Mouse (Mus musculus) heart, adult 2 months (tissue): Measurements from ENCODE around the gene Hoxb6.

Source experiments
- CTCF ChIP-seq: fragments of 200-600 bp; IDR thresholded peaks from 2 replicates; pipeline ENCODE4 v1.8.1; 2022; ENCODE audit warnings: antibody characterized with exemption, mild to moderate bottlenecking, moderate library complexity
- POLR2A ChIP-seq: fragments of 200-500 bp; IDR thresholded peaks from 2 replicates; pipeline ENCODE4 v1.6.1; 2011; ENCODE audit warnings: mild to moderate bottlenecking, low read depth, low read length, control low read depth; ENCODE audit not compliant: insufficient read depth

DNA sequence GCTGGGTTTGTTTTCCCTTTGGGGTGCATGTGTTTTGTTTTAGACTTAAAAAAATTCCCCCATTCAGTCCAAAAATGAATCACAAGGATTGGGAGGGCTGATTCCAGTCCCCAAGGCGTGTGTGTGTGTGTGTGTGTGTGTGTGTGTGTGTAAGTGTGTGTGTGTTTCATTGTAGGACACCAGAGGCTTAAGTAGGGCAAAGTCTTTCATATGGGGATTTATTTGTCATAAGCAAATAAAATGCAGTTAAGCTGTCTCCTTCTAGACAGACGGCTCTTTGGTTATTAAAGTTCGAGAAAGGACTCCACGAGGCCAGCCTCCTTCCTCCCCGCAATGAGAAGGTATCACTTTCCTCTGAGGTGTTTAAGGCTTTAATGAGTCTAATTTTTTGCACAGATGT, 29.6 kb downstream of the Hoxb6 start:
- TF ChIP-seq POLR2A: no peak
- no peak for TF ChIP-seq CTCF
